Mouse (Mus musculus) spleen, adult 2 months (tissue): ENCODE results near the gene Tns4. TPM values are rescaled to one million over a fixed set of nuclear protein-coding genes. Genes with fewer than 3 reads are reported as not detected.

Source experiments
- DNase-seq, 2 experiments: peaks; one replicate each; pipeline versions ENCODE4 v3.0.0 to v3.0.0-alpha.2; 2012 to 2021; ENCODE audit warnings: low spot score in 2 of 2, low read depth in 1 of 2
- H3K27ac ChIP-seq: fragments of 200-500 bp; 2 replicates; pipeline ENCODE4 v1.5.1; 2012; ENCODE audit warnings: low read length, inconsistent platforms; ENCODE audit not compliant: insufficient read depth
- H3K27me3 ChIP-seq: fragments of 200-500 bp; 2 replicates; pipeline ENCODE4 v1.6.1; 2012; ENCODE audit warnings: mild to moderate bottlenecking, moderate library complexity, low read length, inconsistent platforms; ENCODE audit not compliant: control insufficient read depth, insufficient read depth
- H3K36me3 ChIP-seq: fragments of 200-500 bp; 2 replicates; pipeline ENCODE4 v1.6.1; 2012; ENCODE audit warnings: mild to moderate bottlenecking, low read length, inconsistent platforms; ENCODE audit not compliant: control insufficient read depth, insufficient read depth
- H3K4me1 ChIP-seq: fragments of 200-500 bp; 2 replicates; pipeline ENCODE4 v1.6.1; 2011; ENCODE audit warnings: inconsistent platforms; ENCODE audit not compliant: control insufficient read depth, insufficient read depth, insufficient read length
- H3K4me3 ChIP-seq: fragments of 200-500 bp; 2 replicates; pipeline ENCODE4 v1.5.1; 2011; ENCODE audit warnings: mild to moderate bottlenecking, inconsistent platforms; ENCODE audit not compliant: insufficient read depth, insufficient read length; ENCODE audit errors: extremely low read depth
- CTCF ChIP-seq: fragments of 200-500 bp; IDR thresholded peaks from 2 replicates; pipeline ENCODE4 v1.5.1; 2011; ENCODE audit warnings: mild to moderate bottlenecking, inconsistent platforms; ENCODE audit not compliant: insufficient read depth, insufficient read length, insufficient replicate concordance; ENCODE audit errors: extremely low read depth
- POLR2A ChIP-seq: fragments of 200-500 bp; IDR thresholded peaks from 2 replicates; pipeline ENCODE4 v1.6.1; 2011; ENCODE audit warnings: low read depth, low read length, inconsistent platforms
- WGBS: fragments of 180-500 bp; shearing (Covaris S2); methylation state at CpG from one replicate; pipeline ENCODE4 v1.1.7; 2018; 5-methylcytosine and 5-hydroxymethylcytosine counted together
- polyA plus RNA-seq: library from polyadenylated mRNA; depleted of rRNA; stranded (reverse); fragments of >200 nt; gene quantifications from 2 replicates; pipeline ENCODE4 v1.2.3, GENCODE M21; 2012

The Tns4 gene
- polyA plus RNA-seq, 1 experiment: 1.3 TPM

GRCm38 (mm10) chr11:99110370-99111110, 21.4 kb upstream of the Tns4 start:
- no peak for DNase-seq
- H3K27ac ChIP-seq: no peak overlapping the region
- H3K27me3 ChIP-seq: no peaks in the 10 kb centered on the region

GRCm38 (mm10) chr11:99108296-99108695, 19.2 kb upstream of the Tns4 start:
- no peak overlapping the region for H3K27ac ChIP-seq
- WGBS: 87% methylated on average over 3 of the region's 3 CpGs
- no peaks in the 10 kb centered on the region for H3K27me3 ChIP-seq
- no peaks in the 10 kb centered on the region for H3K36me3 ChIP-seq
- H3K4me1 ChIP-seq: peaks cover 18% of the 10 kb centered on the region; the same call in 1 of the 2 replicates
- no peak overlapping the region for H3K4me3 ChIP-seq
- no peak for DNase-seq
- TF ChIP-seq CTCF (no peak), POLR2A (no peak)

More at GRCm38 (mm10) chr11:99110370-99111110, 21.4 kb upstream of the Tns4 start:
- WGBS: 90% methylated on average over 15 of the region's 15 CpGs
- H3K4me3 ChIP-seq: no peak overlapping the region
- H3K4me1 ChIP-seq: peaks cover 8% of the 10 kb centered on the region; the same call in 1 of the 2 replicates
- H3K36me3 ChIP-seq: no peaks in the 10 kb centered on the region
- TF ChIP-seq POLR2A (no peak), CTCF (peak; percentile 16; the same call in 1 of the 2 replicates)

- no peaks in the 10 kb centered on the region for H3K27me3 ChIP-seq
- peaks cover 18% of the 10 kb centered on the region; the same call in 1 of the 2 replicates for H3K4me1 ChIP-seq
- no peak overlapping the region for H3K27ac ChIP-seq
- DNase-seq: no peak
- H3K36me3 ChIP-seq: no peaks in the 10 kb centered on the region
- H3K4me3 ChIP-seq: no peak overlapping the region
- TF ChIP-seq POLR2A: no peak
- no peak for TF ChIP-seq CTCF
- WGBS: 63% methylated on average over 12 of the region's 12 CpGs
Observed at GRCm38 (mm10) chr11:99105981-99106726, 17.0 kb upstream of the Tns4 start.

- 15% methylated on average over 9 of the region's 9 CpGs for WGBS
- DNase-seq: peak; percentile 53 to 68
Observed at GRCm38 (mm10) chr11:99104609-99105410, 15.7 kb upstream of the Tns4 start.

GRCm38 (mm10) chr11:99102575-99103270, 13.6 kb upstream of the Tns4 start:
- Histone ChIP-seq H3K4me3 (no peak overlapping the region), H3K36me3 (no peaks in the 10 kb centered on the region), H3K27ac (no peak overlapping the region), H3K4me1 (peaks cover 21% of the 10 kb centered on the region; the same call in 1 of the 2 replicates), H3K27me3 (no peaks in the 10 kb centered on the region)
- no peak for DNase-seq
- WGBS: 54% methylated on average over 9 of the region's 9 CpGs
- TF ChIP-seq POLR2A (no peak), CTCF (no peak)

More at GRCm38 (mm10) chr11:99104609-99105410, 15.7 kb upstream of the Tns4 start:
- Histone ChIP-seq H3K36me3 (no peaks in the 10 kb centered on the region), H3K4me3 (no peak overlapping the region), H3K27me3 (no peaks in the 10 kb centered on the region), H3K27ac (peak overlapping the region; percentile 74), H3K4me1 (peaks cover 21% of the 10 kb centered on the region; the same call in 1 of the 2 replicates)
- TF ChIP-seq POLR2A (no peak), CTCF (no peak)

- Histone ChIP-seq H3K27ac (no peak overlapping the region), H3K4me1 (peaks cover 18% of the 10 kb centered on the region; the same call in 1 of the 2 replicates), H3K4me3 (no peak overlapping the region), H3K27me3 (no peaks in the 10 kb centered on the region), H3K36me3 (no peaks in the 10 kb centered on the region)
- WGBS: 87% methylated on average over 8 of the region's 8 CpGs
- DNase-seq: no peak
- TF ChIP-seq CTCF (no peak), POLR2A (no peak)
Observed at GRCm38 (mm10) chr11:99101693-99102092, 12.6 kb upstream of the Tns4 start.
